Mouse (Mus musculus): ENCODE data around the gene A930033H14Rik.
A peak's percentile ranks its signal among the peaks of the same experiment; 100 is the strongest.

The A930033H14Rik gene

DNA sequence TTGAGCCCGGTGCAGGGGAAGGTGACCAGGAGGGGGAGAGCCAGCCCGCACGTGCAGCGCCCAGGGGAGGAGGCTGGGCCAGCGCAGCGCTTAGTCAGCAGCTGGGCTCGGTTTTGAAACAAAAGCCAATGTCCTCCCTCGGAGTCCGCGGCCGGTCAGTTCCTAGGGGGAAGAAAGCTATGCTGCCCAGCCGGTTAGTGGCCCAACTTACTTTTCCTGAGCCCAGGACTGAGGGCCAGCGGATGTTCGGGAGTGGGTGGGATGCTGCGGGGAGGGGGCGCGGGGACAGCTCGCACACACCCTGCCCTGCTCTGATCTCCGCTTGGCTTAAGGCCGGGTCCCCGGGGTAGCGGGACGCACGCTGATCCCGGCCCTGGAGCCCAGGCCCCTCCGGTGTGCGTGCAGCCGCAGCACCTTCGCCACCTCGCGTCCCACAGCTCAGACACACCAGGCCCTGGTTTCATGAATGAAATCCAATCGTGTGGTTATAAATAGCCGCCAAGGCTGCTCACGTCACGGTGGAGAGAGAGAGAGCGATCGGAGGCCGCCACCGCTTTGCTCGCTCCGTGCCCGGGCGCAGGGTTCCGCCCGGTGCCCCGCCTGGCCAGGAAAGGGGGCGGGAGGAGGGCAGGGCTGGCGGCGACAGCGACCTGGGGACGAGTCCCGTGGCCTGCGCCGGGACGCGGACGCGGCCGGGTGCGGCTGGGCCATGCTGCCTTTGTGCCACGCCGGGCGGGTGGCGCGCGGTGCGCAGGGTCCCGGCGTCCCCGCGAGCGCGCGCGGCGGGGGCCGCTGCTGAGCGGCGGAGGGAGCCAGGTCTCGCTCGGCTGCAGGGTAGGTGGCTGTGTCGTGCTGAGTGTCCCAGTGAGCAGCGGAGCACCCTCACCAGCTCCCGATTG, at the start of gene A930033H14Rik:
Gene A930033H14Rik (minus strand): TSS at position 557 of the 899 bp plus-strand sequence.
- peak; percentile 81 for ATAC-seq (ENCODE audit: low TSS enrichment)

DNA sequence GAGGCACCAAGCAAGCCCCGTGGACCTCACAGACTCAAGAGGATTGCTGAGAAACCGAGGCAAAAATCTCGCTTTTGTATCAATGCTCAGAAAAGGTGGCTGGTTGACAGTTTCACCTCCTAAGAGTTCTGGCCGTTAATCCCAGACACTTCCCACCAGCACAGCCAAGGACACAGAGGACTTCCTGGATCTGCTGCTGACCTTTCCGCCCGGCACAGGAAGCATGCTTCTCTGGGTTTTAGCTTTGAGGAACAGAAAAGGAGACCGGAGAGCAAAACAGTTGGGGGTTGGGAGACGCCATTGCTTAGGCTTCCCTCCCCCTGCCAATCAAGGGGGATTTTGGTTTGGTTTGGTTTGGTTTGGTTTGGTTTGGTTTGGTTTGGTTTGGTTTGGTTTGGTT, 47.0 kb upstream of the A930033H14Rik start:
- ATAC-seq (ENCODE audit: low TSS enrichment) = no peak

DNA sequence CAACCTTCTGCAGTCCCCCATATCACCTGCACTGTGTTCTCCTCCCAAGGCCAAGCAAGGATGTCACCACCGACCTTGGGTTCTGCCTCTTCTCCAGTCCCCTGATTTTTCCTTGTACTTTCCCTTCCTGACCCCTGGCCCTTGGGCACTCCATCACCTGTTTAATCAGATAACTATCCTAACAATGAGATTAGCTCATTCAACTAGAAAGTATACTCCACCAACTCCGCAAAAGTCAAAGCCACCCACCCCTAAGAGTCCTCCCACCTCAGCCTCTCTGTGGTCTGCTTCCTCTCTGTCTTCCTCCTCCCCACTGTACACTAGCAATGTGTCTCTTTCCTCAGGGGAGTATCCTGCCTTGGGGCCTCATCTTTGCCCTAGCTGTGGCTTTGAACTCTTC, 46.3 kb upstream of the A930033H14Rik start:
- no peak for ATAC-seq (ENCODE audit: low TSS enrichment)

DNA sequence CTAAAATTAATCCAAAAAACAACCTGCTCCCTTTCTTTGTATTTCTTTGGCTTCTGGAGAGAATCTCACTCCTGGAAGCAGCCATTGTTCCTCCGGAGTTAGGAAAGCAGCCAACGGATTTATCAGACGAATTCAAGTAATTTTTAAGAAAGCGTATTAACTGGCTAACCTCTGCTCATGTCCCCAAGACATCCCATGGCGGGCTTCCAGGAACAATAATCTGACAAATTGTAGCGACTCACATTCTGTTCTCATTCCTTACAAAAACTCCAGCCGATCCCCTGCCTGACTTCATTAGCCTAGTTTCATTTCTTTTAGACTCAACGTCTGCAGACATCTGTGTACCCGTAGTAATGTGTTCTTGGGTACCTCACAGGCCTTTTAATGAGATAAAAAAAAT, 45.7 kb upstream of the A930033H14Rik start:
- no peak for ATAC-seq (ENCODE audit: low TSS enrichment)

DNA sequence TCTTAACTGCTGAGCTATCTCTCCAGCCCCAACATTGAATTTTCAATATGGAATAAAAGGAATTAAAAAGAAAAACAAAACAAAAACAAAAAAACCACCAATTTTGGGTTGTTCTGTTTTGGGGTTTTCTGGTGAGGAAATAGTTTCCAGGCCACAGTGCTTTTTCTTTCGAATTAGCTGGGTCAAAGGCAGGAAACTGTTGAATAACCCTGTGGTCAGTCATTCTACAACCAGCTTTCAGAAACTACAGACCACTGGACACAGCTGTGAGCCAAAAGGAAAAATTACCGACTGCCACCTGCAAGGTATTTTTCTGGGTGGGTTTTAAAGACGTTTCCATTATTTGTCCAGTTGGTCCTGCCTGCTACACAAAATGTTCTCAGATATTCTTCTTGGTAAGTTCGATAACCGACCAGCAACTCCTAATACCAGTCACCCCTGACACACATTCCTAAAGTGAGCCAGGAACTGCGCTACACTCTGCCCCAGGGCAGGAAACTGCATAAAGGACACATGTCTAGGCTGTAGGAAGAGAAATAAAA, 44.8 kb upstream of the A930033H14Rik start:
- ATAC-seq (ENCODE audit: low TSS enrichment) = no peak

DNA sequence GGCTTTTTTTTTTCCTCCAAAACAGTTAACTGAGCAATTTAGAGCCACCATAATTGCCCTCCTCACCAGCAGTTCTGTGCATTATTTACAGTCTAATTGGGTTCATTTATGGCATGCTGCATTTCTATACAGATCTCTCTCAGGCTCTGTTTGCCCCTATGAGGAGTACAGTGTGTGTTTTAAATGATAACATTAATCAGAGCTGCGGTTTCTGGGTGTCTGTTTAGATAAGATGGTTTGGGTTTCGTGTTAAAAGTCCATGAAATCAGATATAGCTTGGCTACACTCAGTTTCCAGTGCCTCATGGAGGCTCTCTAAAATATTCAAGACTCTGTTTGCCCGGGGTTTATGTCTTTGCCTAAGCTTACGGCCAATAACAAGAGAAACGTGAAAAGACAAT, 42.7 kb upstream of the A930033H14Rik start:
- no peak for ATAC-seq (ENCODE audit: low TSS enrichment)

DNA sequence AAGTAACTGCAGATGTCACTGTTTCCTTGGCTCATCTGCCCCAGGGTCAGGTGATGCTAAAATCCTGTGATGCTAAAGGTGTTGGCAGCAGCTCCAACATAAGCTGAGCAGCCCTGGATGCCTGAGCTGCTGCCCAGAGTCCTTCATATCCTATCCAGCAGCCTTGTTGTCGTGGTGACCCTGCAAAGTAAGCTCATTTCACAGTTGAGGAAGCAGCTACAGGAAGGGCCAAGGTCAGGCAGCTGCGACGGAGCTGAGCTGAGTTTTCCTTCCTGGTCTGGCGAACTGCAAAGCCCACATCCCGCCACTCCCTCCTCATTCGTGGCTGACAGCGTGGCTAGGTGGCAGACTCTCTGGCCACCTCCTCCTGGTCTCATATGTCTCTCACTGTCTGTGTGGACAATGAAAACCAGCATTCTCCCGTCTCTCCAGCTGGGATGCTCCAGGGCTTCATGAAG, 41.5 kb upstream of the A930033H14Rik start:
- peak; percentile 27; the same call in 1 of the 2 replicates for ATAC-seq (ENCODE audit: low TSS enrichment)

DNA sequence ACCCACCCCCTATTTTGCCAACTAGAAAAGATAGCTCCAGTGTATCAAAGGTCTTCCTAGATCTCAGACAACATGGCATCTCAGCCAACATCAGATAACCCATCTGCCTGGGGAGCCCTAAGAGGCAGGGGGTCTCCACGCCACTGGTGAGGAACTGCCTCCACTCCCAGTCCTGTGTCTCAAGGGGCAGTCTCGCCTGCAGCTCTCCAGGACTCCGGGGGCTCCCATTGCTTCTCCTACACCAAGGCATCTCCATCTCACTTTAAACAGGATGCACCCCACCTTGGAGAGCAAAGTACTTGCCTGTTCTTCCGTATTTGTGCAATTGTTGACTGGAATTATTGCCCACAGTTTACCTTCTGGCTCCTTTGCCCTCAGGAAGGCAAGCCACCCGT, 40.8 kb upstream of the A930033H14Rik start:
- no peak for ATAC-seq (ENCODE audit: low TSS enrichment)

DNA sequence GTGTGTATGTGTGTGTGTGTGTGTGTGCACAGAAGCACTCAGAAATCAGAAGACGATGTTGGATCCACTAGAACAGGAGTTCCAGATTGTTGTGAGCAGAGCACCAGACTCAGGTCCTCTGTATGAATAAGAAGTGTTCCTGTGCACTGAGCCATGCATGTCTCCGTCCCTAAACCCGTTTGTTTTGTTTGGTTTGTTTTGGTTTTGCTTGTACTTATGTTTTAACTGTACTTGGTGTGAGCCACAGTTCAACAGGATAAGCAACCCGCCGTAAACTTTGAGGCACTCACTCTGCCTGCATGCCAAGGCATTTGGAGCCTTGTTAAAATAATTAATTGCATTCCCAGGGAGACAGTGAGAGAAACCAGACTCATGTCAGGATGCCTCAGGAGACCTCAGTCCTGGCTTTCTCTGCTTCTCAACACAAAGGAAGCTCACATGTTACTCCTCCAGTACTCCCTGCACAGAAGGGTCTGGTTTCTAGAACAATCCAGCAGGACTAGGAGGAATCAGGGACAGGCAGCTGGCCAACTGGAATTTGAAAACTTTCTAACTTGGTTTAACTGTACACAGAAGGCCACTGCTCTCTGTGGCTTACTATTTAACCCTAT, 40.3 kb upstream of the A930033H14Rik start:
- no peak for ATAC-seq (ENCODE audit: low TSS enrichment)

DNA sequence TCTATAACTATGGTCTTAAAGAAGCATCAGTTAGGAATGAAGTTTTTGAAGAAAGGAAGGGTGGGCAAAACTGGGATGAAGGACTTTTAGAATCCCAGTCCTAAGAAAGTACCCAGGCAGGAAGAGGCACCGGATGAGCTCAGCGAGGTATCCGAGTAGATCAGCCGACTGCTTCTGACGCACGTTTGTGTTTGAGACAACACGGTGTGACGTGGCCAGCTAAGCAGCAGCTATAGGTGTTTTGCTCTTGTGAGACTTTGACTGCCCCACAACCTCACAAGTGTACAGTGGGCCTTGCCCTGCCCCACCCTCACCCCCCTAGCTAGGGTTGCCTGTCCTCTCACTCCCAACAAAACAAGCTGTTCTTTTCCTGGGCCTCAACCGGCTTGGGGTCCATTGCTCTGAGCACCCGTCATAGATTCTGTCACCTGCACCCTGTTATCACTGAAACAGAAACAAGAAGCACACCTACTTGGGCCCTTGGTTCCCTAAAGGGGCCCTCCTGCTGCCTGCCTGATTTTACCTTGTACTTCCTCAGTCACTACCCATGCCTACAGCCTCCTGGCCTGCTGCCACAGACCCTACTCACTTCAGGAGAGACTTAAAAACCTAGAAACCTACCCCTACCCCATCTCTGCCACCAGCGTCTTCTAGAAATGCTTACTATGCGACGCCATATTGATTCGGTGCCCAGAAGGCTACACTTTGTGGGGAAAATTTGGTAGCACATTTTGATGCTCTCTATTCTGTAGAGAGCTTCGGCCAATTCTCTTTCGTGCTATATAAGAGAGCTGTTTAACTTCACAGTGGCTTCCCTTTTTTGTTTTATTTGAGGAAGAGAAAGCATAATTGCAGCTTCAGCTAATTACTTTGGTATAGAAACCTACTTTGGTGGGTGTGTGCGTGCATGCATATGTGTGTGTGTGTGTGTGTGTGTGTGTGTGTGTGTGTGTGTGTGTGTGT, 39.5 kb upstream of the A930033H14Rik start:
- ATAC-seq (ENCODE audit: low TSS enrichment) = no peak

DNA sequence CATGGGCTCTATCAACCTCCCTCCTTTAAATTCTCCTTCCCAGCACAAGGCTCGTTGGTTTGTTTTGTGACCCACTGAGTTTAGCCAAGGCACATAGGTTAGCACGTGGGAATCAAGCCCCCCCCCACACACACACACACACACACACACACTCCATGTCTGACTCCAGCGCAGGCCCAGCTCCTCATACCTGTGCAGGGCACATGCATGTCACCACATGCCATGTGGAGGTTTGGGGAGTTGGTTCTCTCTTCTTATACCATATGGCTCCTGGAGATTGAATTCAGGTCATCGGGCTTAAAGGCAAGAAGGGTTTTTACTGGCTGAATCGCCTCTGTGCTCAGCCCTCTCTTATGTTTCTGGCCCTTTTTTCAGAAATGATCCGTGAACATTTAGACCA, 38.4 kb upstream of the A930033H14Rik start:
- ATAC-seq (ENCODE audit: low TSS enrichment) = no peak

DNA sequence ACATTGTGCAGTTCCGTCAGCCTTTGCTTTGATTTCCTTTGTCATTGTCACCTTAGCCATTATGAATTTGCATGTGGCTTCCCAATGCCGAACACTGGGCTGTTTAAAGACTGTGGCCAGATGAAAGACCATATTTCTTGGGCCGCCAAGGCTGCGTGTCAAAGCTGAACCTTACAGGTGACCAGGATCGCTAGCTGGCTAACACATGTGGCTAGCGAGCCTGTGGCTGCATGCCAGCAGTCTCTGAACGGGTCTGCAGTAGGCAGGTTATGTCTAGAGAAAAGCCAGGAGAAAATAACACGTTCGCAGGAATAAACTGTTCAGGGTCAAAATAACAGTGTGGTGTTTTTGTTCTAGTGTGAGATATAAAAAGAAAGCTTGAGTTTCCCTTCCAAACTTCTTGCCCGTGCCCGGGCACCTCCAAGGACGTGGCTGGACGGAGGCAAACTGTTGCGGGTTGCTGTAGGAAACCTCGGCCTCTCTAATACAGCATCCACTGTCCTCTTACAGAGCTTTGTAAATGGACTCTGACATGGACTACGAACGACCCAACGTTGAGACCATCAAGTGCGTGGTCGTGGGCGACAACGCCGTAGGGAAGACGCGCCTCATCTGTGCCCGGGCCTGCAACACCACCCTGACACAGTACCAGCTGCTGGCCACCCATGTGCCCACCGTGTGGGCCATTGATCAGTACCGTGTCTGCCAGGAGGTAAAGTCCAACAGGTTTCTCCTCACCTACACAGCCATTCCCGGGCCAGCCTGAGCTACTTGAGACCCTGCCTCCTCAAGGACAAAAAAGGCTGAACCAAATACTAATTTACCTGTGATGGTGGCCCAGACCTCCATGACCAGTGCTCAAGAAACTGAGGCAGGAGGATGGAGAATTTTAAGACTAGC, 35.6 kb upstream of the A930033H14Rik start:
- ATAC-seq (ENCODE audit: low TSS enrichment) = no peak

DNA sequence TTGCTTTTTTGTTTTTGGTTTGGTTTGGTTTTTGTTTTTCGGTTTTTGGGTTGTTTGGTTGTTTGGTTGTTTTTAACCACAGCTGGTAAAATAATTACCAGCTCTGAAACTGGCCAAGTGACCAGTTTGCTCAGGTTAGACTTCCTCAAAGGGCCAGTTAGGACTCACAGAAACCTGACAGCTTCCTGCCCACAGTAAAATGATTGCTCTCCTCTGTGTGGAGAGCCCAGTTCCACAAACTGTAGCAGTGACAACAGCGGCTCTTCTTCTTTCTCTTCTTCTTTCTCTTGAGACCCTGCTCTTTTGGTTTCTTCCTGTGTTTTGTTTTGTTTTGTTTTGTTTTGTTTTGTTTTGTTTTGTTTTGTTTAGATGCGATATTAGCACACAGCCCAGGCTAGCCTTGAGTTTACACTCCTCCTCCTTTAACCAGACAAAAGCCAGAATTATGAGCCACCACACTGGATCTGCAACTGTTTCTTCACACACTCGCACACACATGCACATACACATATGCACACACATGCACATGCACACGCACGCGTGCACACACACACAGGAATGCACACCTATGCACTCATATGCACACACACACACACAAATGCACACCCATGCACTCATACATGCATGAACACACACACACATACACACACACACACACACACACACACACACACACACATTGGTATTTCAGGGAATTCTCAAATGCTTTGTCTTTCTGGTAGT, 34.6 kb upstream of the A930033H14Rik start:
- ATAC-seq (ENCODE audit: low TSS enrichment) = no peak

DNA sequence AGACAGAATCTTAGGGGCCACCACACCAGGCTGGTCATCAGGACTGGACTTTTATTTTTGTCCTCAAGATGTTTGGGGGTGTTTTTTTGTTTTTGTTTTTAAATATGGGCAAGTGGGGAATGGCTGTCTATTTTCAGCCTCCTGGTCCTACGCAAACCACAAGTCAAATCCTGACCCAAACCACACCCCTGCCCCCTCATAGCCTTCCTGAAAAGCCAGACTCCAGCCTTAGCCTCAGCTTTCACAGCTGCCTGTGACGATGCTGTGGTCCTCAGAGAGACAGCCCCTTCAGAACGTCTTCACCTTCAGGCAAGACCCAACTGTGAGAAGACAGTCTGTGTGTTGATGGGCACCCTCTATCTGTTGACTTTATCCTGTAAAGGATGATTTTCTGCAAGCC, 33.9 kb upstream of the A930033H14Rik start:
- ATAC-seq (ENCODE audit: low TSS enrichment) = no peak

DNA sequence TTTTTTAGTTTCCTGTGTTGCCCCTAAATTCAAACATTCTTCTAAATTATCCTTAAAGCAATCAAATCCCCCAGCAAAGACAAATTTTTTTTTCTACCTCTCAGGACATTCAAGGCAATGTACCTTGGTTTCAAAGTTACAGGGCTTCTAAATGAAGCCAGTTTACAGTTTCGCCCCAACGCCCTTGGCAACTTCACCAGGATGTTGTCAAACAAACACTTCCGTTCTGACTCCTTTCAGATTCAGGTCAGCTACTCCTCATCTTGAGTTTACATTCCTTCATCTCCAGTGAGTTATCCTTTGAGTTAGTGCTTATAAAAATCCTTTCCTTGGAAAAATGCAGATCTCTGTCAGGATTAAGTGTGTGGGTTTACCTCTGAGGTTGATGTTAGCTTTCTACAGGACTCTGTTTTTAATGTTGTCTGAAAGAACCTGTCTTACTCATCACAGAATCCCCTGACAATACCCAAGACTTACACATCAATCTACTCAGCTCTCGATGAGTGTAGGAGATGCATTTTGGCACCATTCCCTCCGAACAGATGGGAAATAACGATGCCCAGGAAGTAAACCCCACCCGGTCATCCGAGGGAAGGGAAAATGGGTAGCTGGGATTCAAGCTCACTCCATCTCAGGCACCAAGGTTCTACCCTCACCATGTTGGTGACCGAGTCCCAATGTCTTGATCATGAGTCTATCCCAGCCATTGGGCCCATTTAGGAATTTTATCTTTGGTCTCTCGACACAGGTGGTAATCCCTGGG, 33.2 kb upstream of the A930033H14Rik start:
- no peak for ATAC-seq (ENCODE audit: low TSS enrichment)

DNA sequence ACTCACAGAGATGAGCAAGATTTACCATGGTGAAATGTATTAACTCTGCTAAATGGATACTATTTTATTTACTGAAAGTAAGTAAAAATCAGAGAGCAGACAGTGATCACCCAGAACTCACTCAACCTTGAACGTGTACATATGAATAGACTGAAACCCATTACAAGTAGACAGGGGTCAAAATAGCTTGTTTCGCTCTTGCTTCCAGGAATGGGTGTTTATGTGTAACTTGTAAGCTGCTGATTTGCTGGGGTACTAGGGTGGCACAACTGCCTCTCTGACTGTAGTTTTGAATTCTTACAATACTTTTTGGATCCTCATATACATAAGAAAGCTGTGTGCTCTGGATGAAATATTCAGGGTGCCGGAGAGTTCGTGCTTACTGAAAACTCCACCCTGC, 32.3 kb upstream of the A930033H14Rik start:
- no peak for ATAC-seq (ENCODE audit: low TSS enrichment)

DNA sequence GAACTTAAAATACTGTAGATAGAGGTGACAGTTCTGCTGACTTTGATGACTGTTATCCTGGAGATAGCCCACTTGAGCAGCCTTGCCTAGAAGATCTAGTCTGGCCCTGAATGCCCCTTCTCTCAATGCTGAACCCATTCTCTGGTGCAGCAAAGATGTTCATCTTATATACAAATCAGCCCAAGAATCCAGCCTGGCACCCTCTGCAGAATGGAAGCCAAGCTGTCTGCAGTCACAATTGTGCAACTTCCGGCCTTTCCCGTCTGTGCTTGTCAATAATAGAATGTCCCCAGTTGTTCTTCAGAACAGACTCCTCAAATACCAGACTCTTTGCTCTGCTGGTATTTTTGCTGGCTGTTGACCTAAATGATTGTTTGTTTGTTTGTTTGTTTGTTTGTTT, 27.6 kb upstream of the A930033H14Rik start:
- ATAC-seq (ENCODE audit: low TSS enrichment) = no peak

DNA sequence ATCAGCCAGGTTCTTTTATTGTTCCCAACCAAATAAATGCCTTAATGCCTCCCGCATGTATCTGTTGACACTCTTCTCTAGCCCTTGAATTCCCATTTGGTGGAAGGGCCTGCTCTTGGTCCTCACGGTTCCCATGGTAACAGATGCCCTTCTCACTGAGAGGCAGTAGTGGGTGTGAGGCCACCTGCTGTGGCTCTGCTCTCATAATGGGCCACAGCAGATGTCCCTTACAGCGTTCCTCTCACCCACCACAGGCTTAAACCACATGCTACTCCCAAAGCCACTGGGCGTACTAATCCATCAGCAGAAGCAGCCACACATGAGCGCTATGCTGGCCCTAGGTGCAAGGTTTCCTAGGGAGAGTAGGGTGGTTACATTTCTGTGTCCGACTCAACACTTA, 25.4 kb upstream of the A930033H14Rik start:
- 0 out of 2 replicates have a peak, but pooled peaks have one; percentile 34 for ATAC-seq (ENCODE audit: low TSS enrichment)

DNA sequence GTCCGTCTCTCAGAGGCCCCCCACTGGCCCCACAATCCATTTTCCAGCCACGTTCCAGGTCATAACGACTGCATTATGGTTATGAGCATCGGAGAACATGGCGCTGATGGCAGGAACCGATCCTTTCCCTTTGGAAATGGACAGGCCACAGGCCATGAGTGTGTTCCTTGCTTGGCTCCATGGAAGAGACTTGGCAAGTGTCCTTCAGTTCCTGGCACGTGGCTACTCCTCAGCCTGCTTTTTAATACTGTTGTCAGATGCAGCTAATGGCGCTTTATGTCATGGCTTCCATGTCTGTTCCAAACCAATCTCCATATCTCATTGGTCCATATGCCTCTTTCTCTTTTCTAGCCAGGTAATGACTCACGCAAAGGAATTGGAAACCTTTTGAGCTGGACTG, 24.9 kb upstream of the A930033H14Rik start:
- no peak for ATAC-seq (ENCODE audit: low TSS enrichment)

Data from frontal cortex, adult (tissue).